ENCODE assay signal across 8 mouse cellular contexts in the genomic region with DNA sequence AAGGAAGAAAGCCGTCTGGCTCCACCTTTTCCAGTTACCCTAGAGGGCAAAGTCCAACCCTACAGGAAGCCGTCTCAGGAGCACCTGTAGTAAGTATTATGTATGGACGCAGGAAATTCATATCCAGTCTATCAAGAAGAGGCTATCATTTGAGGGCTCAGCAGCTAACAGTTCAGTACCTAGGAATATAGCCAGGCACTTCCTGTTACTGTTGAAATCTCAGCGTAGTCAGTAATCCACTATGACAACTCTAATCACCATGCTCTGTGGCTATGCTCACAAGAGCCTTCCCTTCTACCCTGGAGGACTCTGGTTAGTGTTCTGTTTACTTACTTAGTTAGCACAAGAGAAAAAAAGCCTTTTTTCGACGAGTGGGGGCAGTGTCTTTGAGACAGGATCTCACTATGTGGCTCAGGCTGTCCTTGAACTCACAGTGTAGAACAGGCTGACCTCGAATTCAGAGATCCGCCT. TPM values are rescaled to one million over a fixed set of nuclear protein-coding genes. Genes with fewer than 3 reads are reported as not detected.
DNase-seq lines count a peak whose midpoint lies in the region; ATAC-seq and TF ChIP-seq lines count a peak whose summit lies in the region.

No protein-coding gene starts in this region.

- peak overlapping the region; percentile 97 for H3K9ac ChIP-seq in heart, embryonic 16.5 days (ENCODE audit: low read length)
- peak overlapping the region; percentile 97; the same call in 1 of the 2 replicates for H3K9ac ChIP-seq in ES-E14 (ENCODE audit: insufficient read depth, low read depth, low read length, poor library complexity, severe bottlenecking)
- peak overlapping the region; percentile 96 for H3K9ac ChIP-seq in forebrain, embryonic 11.5 days (ENCODE audit: low read length)
- peak overlapping the region; percentile 91; the same call in 1 of the 2 replicates for H3K9ac ChIP-seq in liver, embryonic 15.5 days

- peak overlapping the region; percentile 80 for H3K4me2 ChIP-seq in heart, embryonic 16.5 days (ENCODE audit: low read depth, low read length)
- H3K4me2 ChIP-seq in forebrain, embryonic 11.5 days (ENCODE audit: low read depth, low read length, severe bottlenecking): peak overlapping the region; percentile 90
- H3K4me2 ChIP-seq in liver, embryonic 15.5 days: peak overlapping the region; percentile 94

- no peaks in the 10 kb centered on the region for H3K27me3 ChIP-seq in heart, embryonic 16.5 days (ENCODE audit: control insufficient read depth, insufficient read depth, low read length)
- H3K27me3 ChIP-seq in forebrain, embryonic 11.5 days (ENCODE audit: control insufficient read depth, insufficient read depth, low read length): no peaks in the 10 kb centered on the region
- no peaks in the 10 kb centered on the region for H3K27me3 ChIP-seq in liver, embryonic 15.5 days

- WGBS in heart, embryonic 16.5 days: 56% methylated on average over 8 of the region's 8 CpGs
- WGBS in forebrain, embryonic 11.5 days: 65% methylated on average over 8 of the region's 8 CpGs
- 32% methylated on average over 8 of the region's 8 CpGs for WGBS in liver, embryonic 15.5 days (ENCODE audit: insufficient replicate concordance)

- intact Hi-C loops in gastrocnemius, postnatal 36 days (cut with DNase I): no loop called here

- H3K27ac ChIP-seq in heart, embryonic 16.5 days (ENCODE audit: low read length): no peak overlapping the region
- H3K27ac ChIP-seq in ES-E14 (ENCODE audit: insufficient read depth, low read depth, low read length, poor library complexity, severe bottlenecking): no peak overlapping the region
- no peak overlapping the region for H3K27ac ChIP-seq in forebrain, embryonic 11.5 days (ENCODE audit: low read depth, low read length)
- H3K27ac ChIP-seq in liver, embryonic 15.5 days (replicated peaks): peak overlapping the region; percentile 91; the same call in 1 of the 2 replicates

- H3K4me1 ChIP-seq in heart, embryonic 16.5 days (ENCODE audit: control insufficient read depth, insufficient read depth, low read length): peaks cover 14% of the 10 kb centered on the region
- H3K4me1 ChIP-seq in ES-E14 (ENCODE audit: control insufficient read depth in 2 of 2, insufficient read depth in 2 of 2, low read length in 2 of 2, poor library complexity in 1 of 2): peaks cover 1 to 2% of the 10 kb centered on the region in 2 experiments; a peak in 1 of 4 replicates
- peaks cover 6% of the 10 kb centered on the region; the same call in 1 of the 2 replicates for H3K4me1 ChIP-seq in forebrain, embryonic 11.5 days (replicated peaks; ENCODE audit: control insufficient read depth, insufficient read depth, low read length)
- peaks cover 48% of the 10 kb centered on the region for H3K4me1 ChIP-seq in liver, embryonic 15.5 days (replicated peaks)

- no peak for ATAC-seq in heart, embryonic 16.5 days (replicated peaks; ENCODE audit: extremely low read depth, insufficient read depth, low FRiP score)
- no peak for ATAC-seq in forebrain, embryonic 11.5 days (replicated peaks; ENCODE audit: low FRiP score)
- no peak for ATAC-seq in liver, embryonic 15.5 days (ENCODE audit: insufficient read depth)

- H3K4me3 ChIP-seq in heart, embryonic 16.5 days (ENCODE audit: low read length): peak overlapping the region; percentile 96
- peak overlapping the region; percentile 92 to 94; a peak in 3 of 4 replicates for H3K4me3 ChIP-seq in ES-E14 (ENCODE audit: insufficient read depth in 1 of 2, low read depth in 1 of 2, low read length in 2 of 2, poor library complexity in 1 of 2, severe bottlenecking in 1 of 2)
- peak overlapping the region; percentile 90 for H3K4me3 ChIP-seq in forebrain, embryonic 11.5 days (ENCODE audit: low read depth, low read length)
- peak overlapping the region; percentile 98 for H3K4me3 ChIP-seq in liver, embryonic 15.5 days (replicated peaks)

- in situ Hi-C loops in ES-E14 (cut with MboI; ENCODE audit: low sequenced_read_pairs in 2 of 2, unreplicated experiment in 2 of 2): no loop called here

- no peak for DNase-seq in heart, postnatal 4 days
- DNase-seq in ES-E14 (ENCODE audit: low read depth, low spot score): no peak
- DNase-seq in forebrain, embryonic 11.5 days (ENCODE audit: low spot score): no peak
- DNase-seq in cerebellum, adult 11-12 months: no peak
- no peak for DNase-seq in gastrocnemius, postnatal 36 days
- DNase-seq in gastrocnemius, adult 8-10 months (ENCODE audit: low spot score in 2 of 2): no peak

- no peaks in the 10 kb centered on the region for H3K9me3 ChIP-seq in heart, embryonic 16.5 days (replicated peaks; ENCODE audit: control insufficient read depth, low read length)
- H3K9me3 ChIP-seq in ES-E14 (ENCODE audit: control insufficient read depth, insufficient read depth, low read depth, low read length): no peaks in the 10 kb centered on the region
- no peaks in the 10 kb centered on the region for H3K9me3 ChIP-seq in forebrain, embryonic 11.5 days (ENCODE audit: control insufficient read depth, low read length)
- no peaks in the 10 kb centered on the region for H3K9me3 ChIP-seq in liver, embryonic 15.5 days (replicated peaks)

- H3K36me3 ChIP-seq in heart, embryonic 16.5 days (ENCODE audit: control insufficient read depth, insufficient read depth): no peaks in the 10 kb centered on the region
- peaks cover 6% of the 10 kb centered on the region; the same call in 1 of the 2 replicates for H3K36me3 ChIP-seq in ES-E14 (ENCODE audit: control insufficient read depth, insufficient read depth, low read length, poor library complexity, severe bottlenecking)
- H3K36me3 ChIP-seq in forebrain, embryonic 11.5 days (ENCODE audit: control insufficient read depth, insufficient read depth, low read length): no peaks in the 10 kb centered on the region; the same call in 1 of the 2 replicates
- peaks cover 19% of the 10 kb centered on the region; the same call in 1 of the 2 replicates for H3K36me3 ChIP-seq in liver, embryonic 15.5 days (replicated peaks)

TF ChIP-seq in ES-E14, 5 proteins besides CTCF, POLR2A, EP300 and RAD21:
- TF ChIP-seq MAFK (IDR thresholded peaks at IDR 0.05; ENCODE audit: insufficient read depth, low read depth, low read length) (no peak), ZNF384 (IDR thresholded peaks at IDR 0.05; ENCODE audit: low read depth, low read length) (no peak), ZC3H11A (IDR thresholded peaks at IDR 0.05; ENCODE audit: borderline replicate concordance, low read depth, low read length) (no peak), CHD2 (IDR thresholded peaks at IDR 0.05; ENCODE audit: low read depth, low read length) (no peak), HCFC1 (IDR thresholded peaks at IDR 0.05; ENCODE audit: borderline replicate concordance, insufficient read depth, low read length) (no peak)
TF ChIP-seq in ES-E14: peak in this region for 0.

RNA-seq across cellular contexts. Expression of gene Zdhhc3, which starts 1.2 kb away (rescaled TPM):
- 49.7 and 53.2 TPM in 2 replicates for polyA plus RNA-seq in heart, embryonic 16.5 days (2015; fragmentation: Nextera tagmentation; extraction: Ambion mirVana)
- total RNA-seq in heart, postnatal 4 days (2021): 10 to 100 TPM; 53.4 to 54.4 TPM
- 36.6 and 37.8 TPM in 2 replicates for total RNA-seq in ES-E14 (2012; rRNA removed)
- 69.1 and 69.2 TPM in 2 replicates for polyA plus RNA-seq in forebrain, embryonic 11.5 days (2014; fragmentation: Nextera tagmentation; extraction: Ambion mirVana)
- polyA plus RNA-seq in liver, embryonic 15.5 days (2015; fragmentation: Nextera tagmentation; extraction: Ambion mirVana): 30.7 and 31.7 TPM in 2 replicates
- total RNA-seq in gastrocnemius, postnatal 36 days (2021): 10 to 100 TPM; 47.5 to 56.3 TPM
- 10 to 100 TPM; 63.9 to 75.0 (median 69.9) TPM for total RNA-seq in gastrocnemius, adult 8-10 months (2022)

RNA-seq across cellular contexts. Expression of gene Exosc7, which starts 1.2 kb away (rescaled TPM):
- polyA plus RNA-seq in heart, embryonic 16.5 days (2015; fragmentation: Nextera tagmentation; extraction: Ambion mirVana): 81.0 and 87.6 TPM in 2 replicates
- 10 to 100 TPM; 36.3 to 36.9 TPM for total RNA-seq in heart, postnatal 4 days (2021)
- 83.4 and 94.6 TPM in 2 replicates for total RNA-seq in ES-E14 (2012; rRNA removed)
- 133 and 142 TPM in 2 replicates for polyA plus RNA-seq in forebrain, embryonic 11.5 days (2014; fragmentation: Nextera tagmentation; extraction: Ambion mirVana)
- 70.3 and 73.1 TPM in 2 replicates for polyA plus RNA-seq in liver, embryonic 15.5 days (2015; fragmentation: Nextera tagmentation; extraction: Ambion mirVana)
- total RNA-seq in gastrocnemius, postnatal 36 days (2021): 10 to 100 TPM; 16.6 to 19.7 TPM
- 10 to 100 TPM; 20.5 to 25.8 (median 22.0) TPM for total RNA-seq in gastrocnemius, adult 8-10 months (2022)

RNA-seq across cellular contexts. Expression of gene Clec3b, which starts 39.0 kb away (rescaled TPM):
- 2.7 and 2.8 TPM in 2 replicates for polyA plus RNA-seq in heart, embryonic 16.5 days (2015; fragmentation: Nextera tagmentation; extraction: Ambion mirVana)
- 10 to 100 TPM; 32.8 to 39.7 TPM for total RNA-seq in heart, postnatal 4 days (2021)
- total RNA-seq in ES-E14 (2012; rRNA removed): 0.32 TPM in 1 of 2 replicates, not detected in the other
- not detected in 2 replicates for polyA plus RNA-seq in forebrain, embryonic 11.5 days (2014; fragmentation: Nextera tagmentation; extraction: Ambion mirVana)
- polyA plus RNA-seq in liver, embryonic 15.5 days (2015; fragmentation: Nextera tagmentation; extraction: Ambion mirVana): 0.12 TPM in 1 of 2 replicates, not detected in the other
- total RNA-seq in gastrocnemius, postnatal 36 days (2021): 10 to 100 TPM; 36.8 to 42.0 TPM
- 10 to 100 TPM; 24.5 to 33.6 (median 28.6) TPM for total RNA-seq in gastrocnemius, adult 8-10 months (2022)

Comparison
In these comparisons a context has a peak if more than half of its experiments do, and no peak if none do; other contexts are left out.
1. RNA of gene Clec3b, which starts 39.0 kb away (total RNA-seq): 36.8 to 42.0 TPM in gastrocnemius, postnatal 36 days, 32.8 to 39.7 TPM in heart, postnatal 4 days and 24.5 to 33.6 TPM in gastrocnemius, adult 8-10 months; 0.32 TPM in ES-E14; every median in the first group is over 10 times any median in the second.
2. Peak in every context shown above with its lines, with median percentiles within 50 percentile points of each other: H3K4me2 ChIP-seq, H3K4me3 ChIP-seq and H3K9ac ChIP-seq.